Mouse (Mus musculus) ES-E14 (cell line): ENCODE measurements around the gene Casc3.

Experiments
- HCFC1 ChIP-seq: IDR thresholded peaks from 2 replicates; pipeline ENCODE4 v1.6.1; 2012; ENCODE audit warnings: low read length, inconsistent platforms, borderline replicate concordance; ENCODE audit not compliant: insufficient read depth
- ZC3H11A ChIP-seq: IDR thresholded peaks from 2 replicates; pipeline ENCODE4 v1.6.1; 2012; ENCODE audit warnings: low read depth, mild to moderate bottlenecking, inconsistent platforms, low read length, borderline replicate concordance
- ZNF384 ChIP-seq: IDR thresholded peaks from 2 replicates; pipeline ENCODE4 v1.6.1; 2012; ENCODE audit warnings: low read depth, low read length, inconsistent platforms

- TF ChIP-seq ZNF384 (no peak), ZC3H11A (no peak), HCFC1 (no peak)
Measured at GRCm38 (mm10) chr11:98772667-98773171, 32.0 kb upstream of the Casc3 start.
